Mouse (Mus musculus) CD4-positive, CD25-positive, alpha-beta regulatory T cell, adult 4 months (primary cell): Measurements from ENCODE around the gene Gm26657. TPM values are rescaled to one million over a fixed set of nuclear protein-coding genes. Genes with fewer than 3 reads are reported as not detected.

Experiments
- ATAC-seq: one replicate; pipeline ENCODE4 v1.8.0; 2017
- polyA plus RNA-seq, 2 experiments: library from polyadenylated mRNA; unstranded; fragments of 100-300 nt; shearing (Covaris generic); gene quantifications; one replicate each; pipeline ENCODE4 v1.2.1; 2017

The Gm26657 gene
- polyA plus RNA-seq, result not detected

DNA sequence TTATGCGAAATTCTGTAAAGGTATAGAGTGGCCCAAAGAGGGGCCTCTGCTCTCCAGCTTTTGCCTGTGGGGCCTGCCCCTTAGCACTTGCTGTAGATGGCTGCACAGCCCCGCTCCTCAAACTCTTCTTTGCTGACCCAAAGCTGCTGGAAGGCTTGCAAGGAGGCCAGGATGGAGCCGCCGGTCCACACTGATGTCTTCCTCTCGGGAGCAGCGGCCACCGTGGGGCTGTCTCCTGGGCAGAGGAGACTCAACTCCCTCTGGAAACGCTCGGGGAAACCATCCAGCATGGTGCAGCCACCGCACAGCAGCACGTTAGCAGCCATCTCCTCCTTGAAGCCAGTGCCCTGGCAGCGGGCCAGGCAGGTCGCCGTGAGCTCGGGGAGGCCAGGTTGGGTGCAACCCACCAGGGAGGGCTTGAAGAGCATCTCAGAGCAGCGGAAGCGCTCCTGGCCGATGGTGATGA lies at the start of gene Gm26657:
Gene Gm26657, plus strand, starts transcription at position 51 of the 466 bp plus-strand sequence.
- ATAC-seq, result no peak

DNA sequence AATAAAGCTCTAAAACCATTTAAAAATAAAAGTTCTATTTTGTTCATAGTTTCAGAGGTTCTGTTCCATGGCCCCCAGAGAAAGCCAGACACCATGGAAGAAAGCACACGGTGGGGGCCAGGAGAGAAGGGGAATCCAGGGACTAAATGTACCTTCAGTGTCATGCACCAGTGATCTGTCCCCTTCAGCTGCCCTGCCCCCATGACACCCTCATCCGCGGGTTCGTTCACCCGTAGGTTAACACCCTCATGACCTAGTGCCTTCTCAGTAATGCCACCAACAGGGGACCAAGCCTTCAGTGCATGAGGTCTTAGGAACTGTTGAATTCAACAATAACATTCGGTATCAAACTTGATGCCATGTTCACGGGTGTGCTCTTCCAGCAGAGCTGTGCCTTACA lies 43.5 kb upstream of the Gm26657 start:
- no peak for ATAC-seq

DNA sequence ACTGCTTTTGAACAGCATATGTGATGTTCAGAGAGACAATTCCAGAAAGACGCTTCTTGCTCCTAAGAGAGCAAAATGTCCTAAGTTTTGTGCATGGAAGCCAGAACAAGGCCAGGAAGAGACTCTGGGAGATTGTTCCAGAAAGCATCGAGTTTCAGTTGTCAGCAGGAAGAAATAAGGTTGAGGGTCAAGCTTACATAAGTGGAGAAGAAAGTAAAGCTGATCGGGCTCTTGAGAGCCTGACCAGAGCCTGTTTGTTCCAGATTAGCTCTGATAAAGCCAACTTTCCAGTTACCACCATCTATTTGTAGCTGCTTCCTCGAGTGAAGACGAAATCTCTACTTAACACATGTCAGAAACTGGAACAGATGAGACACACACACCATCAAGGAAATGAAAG lies 41.2 kb upstream of the Gm26657 start:
- ATAC-seq, result no peak

DNA sequence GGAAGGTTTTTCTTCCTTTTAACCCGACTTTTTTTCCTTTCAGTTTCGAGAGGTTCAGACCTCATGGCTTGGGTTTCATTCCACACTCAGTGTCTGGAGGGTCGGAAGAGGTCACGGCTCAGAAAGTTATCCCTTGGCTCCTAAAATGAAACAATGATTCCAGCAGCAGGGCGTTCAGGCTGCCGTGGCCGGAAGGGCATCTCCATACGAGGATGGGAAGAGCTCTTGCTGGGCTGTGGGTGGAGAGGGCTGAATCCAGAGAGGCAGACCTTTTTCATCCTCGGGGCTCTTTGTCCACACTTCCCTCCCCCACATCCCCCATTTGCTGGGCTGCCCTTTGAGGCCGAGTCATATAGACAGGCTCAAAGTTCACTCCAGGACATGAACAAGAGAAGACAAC lies 37.6 kb upstream of the Gm26657 start:
- ATAC-seq, result no peak

DNA sequence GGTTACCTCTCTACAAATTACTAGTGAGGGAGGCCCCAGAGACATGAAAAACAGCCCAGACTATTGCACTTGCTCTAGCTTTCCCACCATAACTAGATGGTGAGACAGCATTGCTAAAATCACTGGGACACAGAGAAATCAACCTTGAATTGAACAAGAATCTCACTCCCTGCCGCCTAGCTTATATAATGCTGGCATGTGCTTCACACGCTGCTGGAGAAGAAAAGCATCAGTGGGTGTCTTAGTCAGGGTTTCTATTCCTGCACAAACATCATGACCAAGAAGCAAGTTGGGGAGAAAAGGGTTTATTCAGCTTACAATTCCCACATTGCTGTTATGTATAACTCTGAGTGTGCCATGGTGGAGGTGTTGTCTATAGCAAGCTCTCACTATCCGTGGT lies 26.7 kb upstream of the Gm26657 start:
- no peak for ATAC-seq

DNA sequence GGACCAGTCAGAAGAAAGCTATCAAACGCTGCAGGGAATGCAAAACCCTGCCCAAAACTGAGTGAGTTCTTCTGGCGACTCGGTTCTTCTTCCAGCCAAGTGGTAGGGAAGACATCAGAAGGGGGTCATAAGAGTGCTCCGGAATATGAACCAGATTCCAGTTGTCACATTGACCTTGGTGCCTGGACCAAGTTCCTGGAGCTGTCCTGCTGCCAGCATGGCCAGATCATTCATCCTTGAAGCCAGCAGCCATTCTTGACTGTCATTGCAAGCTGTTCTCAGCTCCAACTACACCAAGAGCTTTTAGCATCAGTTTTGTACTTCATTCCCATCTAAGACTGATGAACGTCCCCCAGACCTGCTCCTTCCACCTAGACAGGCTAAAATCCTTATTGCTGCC lies 23.1 kb upstream of the Gm26657 start:
- no peak for ATAC-seq

GRCm38 (mm10) chr4:56717932-56718331 lies 21.9 kb upstream of the Gm26657 start:
- ATAC-seq, result no peak

- no peak for ATAC-seq
These were observed 21.1 kb upstream of the Gm26657 start for GRCm38 (mm10) chr4:56718573-56719442.

- no peak for ATAC-seq
These were observed 20.4 kb upstream of the Gm26657 start for GRCm38 (mm10) chr4:56719456-56719855.

- no peak for ATAC-seq
These were observed 19.5 kb upstream of the Gm26657 start for GRCm38 (mm10) chr4:56720403-56720802.

DNA sequence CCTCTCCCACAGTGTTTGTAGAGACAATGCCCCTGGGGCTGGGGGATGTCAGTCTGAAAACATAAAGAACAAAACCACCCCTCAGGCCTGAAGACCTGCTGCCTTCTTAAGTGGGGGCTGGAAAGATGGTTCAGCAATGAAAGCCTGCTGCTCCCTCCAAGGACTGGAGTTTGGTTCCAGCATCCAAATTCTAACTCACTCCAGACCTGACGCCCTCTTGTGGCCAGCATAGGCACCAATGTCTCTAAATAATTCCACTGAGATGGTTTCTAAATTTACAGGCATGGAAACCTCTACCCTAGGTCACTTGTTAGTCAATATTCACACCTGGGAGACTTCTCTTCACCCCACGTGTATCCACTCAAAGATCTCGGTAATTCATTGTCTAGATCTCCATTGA lies 18.4 kb upstream of the Gm26657 start:
- no peak for ATAC-seq

DNA sequence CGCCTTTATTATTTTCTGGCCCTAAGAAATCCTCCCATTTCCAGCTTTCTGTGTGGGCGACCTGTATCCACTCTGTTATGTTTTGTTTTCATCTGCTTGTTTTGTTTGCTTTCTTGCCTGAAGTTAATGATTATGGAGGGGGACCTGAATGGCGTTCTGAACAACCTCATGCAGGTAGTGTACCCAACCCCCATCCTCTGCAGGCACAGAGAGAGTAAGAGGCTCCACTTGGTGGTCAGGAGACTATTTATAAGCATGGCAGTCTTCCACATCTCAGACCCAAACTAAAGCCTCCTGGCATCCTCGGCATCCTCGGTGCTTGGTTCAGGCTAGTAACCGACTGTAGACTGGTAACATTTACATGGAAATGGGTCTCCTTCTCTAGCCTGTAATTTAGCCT lies 17.5 kb upstream of the Gm26657 start:
- ATAC-seq, result no peak

- no peak for ATAC-seq
These were observed 16.6 kb upstream of the Gm26657 start for GRCm38 (mm10) chr4:56723237-56723636.

DNA sequence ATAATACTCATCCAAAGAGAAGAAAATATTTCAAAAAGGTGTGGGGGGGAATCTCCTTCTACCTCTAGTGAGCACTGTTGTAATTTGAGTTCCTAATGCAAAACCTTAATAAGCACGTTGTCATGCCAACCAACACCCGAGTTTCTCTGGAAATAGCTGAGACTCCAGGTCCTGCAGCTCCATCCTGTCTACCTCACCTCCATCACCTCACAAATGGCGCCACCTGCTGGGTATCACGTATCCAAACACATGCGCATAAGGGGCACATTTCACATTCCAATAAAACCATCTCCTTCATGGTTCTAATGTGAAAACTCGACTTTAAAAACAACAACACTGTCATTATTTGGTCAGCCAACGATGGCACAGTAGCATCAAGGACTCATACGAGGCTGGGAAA lies 14.0 kb upstream of the Gm26657 start:
- ATAC-seq, result no peak

- no peak for ATAC-seq
These were observed 741 bp downstream of the Gm26657 start for GRCm38 (mm10) chr4:56740611-56741010.

DNA sequence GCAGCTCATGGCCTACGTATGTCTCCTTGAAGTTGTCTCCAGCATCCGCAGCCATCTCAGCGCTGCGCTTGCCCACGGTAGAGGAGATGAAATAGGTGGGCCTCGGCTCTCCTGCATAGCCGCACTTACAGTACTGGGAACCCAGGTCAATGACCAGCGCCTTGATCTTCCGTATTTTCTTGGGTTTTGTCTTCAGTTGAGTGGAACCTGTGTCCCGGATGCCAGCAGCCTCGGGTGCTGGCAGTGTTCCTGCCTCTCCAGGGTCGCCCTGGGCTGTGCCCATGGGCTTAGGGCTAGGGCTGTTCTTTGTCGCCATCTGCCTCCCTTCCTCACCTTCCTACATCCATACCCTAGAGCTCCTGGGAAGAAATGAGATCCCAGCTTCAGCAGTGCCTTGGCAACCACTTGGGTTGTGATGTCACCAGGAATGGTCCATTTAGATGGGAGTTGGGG lies 1.2 kb downstream of the Gm26657 start, which contains the start of gene Actl7b:
Gene Actl7b, minus strand, starts transcription at position 403 of the 453 bp plus-strand sequence.
- ATAC-seq, result no peak

- ATAC-seq, result no peak
These were observed 2.8 kb downstream of the Gm26657 start for GRCm38 (mm10) chr4:56742698-56743097.

DNA sequence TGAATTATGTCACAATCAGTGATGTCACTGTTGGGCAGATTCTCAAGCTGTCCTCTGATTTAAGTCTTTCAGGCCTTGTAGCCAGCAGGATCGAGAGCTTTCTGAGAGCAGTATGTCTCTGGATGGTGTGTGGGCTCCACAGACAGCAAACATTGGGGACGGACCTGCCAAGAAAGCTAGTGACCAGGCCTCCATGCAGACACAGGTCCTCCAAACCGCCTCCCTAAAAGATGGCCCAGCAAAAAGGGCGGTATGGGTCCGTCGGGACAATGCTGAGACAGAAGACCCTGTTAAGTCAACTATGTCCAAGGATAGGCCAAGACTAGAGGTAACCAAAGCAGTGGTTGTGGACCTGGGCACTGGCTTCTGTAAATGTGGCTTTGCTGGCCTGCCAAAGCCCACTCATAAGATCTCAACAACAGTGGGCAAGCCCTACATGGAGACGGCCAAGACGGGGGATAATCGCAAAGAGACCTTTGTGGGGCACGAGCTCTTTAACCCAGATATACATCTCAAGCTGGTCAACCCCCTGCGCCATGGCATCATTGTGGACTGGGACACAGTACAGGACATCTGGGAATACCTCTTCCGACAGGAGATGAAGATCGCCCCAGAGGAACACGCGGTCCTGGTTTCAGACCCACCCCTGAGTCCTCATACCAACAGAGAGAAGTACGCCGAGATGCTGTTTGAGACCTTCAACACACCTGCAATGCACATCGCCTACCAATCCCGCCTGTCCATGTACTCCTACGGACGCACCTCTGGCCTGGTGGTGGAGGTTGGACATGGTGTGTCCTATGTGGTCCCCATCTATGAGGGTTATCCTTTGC lies 3.7 kb downstream of the Gm26657 start, which contains the start of gene Actl7a:
Gene Actl7a, plus strand, starts transcription at position 51 of the 833 bp plus-strand sequence.
- ATAC-seq, result no peak

DNA sequence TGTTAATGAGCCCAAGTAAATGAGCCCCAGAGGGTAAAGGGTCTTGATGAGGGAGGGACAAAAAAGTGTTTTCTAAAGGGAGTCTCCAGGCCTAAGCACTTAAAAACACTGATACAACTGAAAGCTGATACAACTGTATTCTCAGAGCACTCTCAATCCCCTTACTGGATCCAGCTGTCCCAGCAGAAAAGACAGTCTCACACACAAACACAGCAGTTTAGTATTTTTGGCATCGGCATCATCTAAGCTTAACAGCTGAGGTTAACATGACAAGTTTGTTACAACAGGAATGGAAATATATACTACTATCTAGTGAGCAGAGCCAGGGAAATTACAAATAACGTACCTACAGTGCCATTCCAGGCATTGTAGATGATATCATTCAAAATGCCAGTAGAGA lies 6.5 kb downstream of the Gm26657 start:
- no peak for ATAC-seq

- no peak for ATAC-seq
These were observed 7.6 kb downstream of the Gm26657 start for GRCm38 (mm10) chr4:56747456-56747855.

DNA sequence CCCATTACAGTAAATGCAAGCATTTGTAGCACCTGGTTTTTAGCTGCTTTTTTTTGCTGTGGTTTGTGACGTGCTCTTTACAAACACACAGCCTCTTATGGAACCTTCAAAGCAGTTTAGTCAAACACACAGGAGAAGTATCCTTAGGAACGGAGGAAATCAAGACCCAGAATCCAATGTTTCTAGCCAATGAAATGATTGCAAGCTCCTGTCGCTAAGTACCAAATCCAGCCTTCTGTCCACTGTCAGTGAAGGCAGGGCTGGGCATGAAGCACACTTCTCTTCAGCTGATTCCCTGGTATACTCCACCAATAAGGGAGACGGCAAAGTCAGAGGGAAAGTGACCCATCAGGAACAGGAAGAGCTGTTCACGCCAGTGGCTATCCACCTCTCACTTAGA lies 16.2 kb downstream of the Gm26657 start:
- no peak for ATAC-seq

DNA sequence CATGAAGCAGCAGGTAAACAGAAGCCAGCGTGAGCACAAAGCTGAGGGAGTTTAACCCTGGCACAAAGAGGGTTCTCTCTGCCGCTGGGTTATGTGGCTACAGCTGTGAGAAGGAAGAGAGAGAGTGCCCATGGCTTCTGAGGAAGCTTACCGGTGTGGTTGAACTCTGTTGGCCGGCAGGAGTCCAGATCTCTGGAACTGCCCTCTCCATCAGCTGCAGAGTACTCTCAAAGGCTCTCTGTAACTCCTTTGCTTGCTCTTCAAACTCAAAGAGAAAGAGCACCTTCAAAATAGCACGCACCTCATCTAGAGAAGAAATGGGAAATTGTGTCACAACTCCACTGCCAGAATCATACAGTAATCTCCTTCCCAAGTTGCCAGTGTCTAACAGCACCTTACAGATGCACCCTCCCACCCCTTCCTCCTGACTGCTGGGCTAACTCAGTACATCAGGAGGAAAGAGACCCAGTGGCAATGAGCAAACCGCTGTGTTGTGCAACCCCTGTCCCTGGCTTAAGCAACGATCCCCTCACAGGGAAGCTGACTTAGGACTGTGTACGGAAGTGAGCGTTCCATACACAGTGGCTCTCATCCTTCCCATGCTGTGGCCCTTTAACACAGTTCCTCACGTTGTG lies 17.2 kb downstream of the Gm26657 start:
- ATAC-seq, result no peak

- ATAC-seq, result no peak
These were observed 17.8 kb downstream of the Gm26657 start for GRCm38 (mm10) chr4:56757693-56758092.
